Mouse (Mus musculus) kidney, postnatal 36 days (tissue): ENCODE measurements around the gene Chrdl1.

Source experiments
- DNase-seq, 2 experiments: peaks; one replicate each; pipeline ENCODE4 v3.0.0; 2021 to 2022; ENCODE audit warnings: mixed read lengths in 2 of 2

Chrdl1 gene

GRCm38 (mm10) chrX:143393791-143394369 lies at the start of gene Chrdl1:
TSS of gene Chrdl1 (minus strand) at chrX:143394262.
- DNase-seq = peak; percentile 1 to 30

DNA sequence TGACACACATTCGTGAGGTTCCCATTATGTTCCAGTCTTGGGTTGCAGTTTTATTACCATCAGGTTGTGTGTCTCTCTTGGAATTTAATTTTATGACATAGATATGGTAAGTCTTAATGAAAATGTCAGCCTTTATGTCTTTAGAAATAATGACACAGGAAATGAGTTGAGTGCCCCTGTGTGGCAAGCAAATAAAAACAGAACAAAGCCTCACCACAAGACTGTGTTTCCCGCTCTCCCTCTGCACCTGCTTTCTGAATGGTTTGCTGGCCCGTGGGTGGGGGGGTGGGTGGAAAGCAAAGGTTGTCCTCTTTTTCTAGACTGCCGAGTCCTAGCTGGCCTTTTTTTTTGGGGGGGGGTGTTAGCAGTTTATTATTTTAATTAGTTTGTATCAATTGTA lies 48.6 kb upstream of the Chrdl1 start:
- no peak for DNase-seq

GRCm38 (mm10) chrX:143404601-143405000 lies 10.5 kb upstream of the Chrdl1 start:
- no peak for DNase-seq

GRCm38 (mm10) chrX:143366256-143366959 lies 27.7 kb downstream of the Chrdl1 start:
- DNase-seq = no peak

- no peak for DNase-seq
Measured at GRCm38 (mm10) chrX:143347227-143347626, 46.8 kb downstream of the Chrdl1 start.

- DNase-seq = no peak
Measured at GRCm38 (mm10) chrX:143346739-143347138, 47.3 kb downstream of the Chrdl1 start.

- peak; percentile 41 to 64 for DNase-seq
Measured at GRCm38 (mm10) chrX:143344509-143345495, 49.3 kb downstream of the Chrdl1 start.

DNA sequence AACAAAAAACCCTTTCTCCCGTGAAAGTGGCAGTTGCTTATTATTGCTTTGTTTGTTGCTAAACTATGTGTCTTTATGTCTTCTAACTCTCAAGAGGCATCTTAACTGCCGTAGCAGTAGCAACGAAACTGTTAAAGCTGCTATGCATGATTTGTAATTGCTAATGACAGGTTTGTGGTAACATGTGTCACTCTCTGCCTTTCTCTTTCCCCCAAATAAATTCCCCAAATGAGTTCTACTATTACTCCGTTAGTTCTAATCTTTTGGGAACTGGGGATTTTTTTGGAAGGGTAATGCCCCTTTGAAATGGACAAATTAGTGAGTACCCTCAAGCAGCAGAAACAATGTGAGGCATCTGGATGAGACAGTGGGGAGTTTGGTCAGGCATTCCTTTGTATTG lies 55.9 kb downstream of the Chrdl1 start:
- DNase-seq = no peak

DNA sequence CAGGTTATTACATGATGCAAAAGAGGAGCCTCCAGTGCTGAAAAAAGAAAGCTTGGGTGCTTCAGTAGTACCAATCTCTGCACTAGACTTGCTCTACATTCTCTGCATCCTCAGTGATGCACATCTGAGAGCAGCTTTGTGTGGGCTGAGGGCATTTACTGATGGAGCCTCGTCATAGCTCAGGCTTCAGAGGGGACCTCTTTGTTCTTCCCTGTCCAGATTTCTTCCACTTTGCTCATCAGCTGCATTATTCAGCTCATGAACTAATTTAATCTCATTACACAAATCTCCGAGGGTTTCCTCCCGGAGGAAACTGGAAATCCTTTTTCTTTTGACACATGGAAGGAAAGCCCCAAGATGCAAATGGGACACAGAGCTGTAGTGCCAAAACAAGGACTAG lies 56.5 kb downstream of the Chrdl1 start:
- DNase-seq = no peak

GRCm38 (mm10) chrX:143336661-143337060 lies 57.4 kb downstream of the Chrdl1 start:
- DNase-seq = no peak

GRCm38 (mm10) chrX:143335846-143336245 lies 58.2 kb downstream of the Chrdl1 start:
- DNase-seq = no peak

GRCm38 (mm10) chrX:143313166-143313565 lies 80.9 kb downstream of the Chrdl1 start:
- DNase-seq = no peak

GRCm38 (mm10) chrX:143294726-143295125 lies 99.3 kb downstream of the Chrdl1 start:
- DNase-seq = no peak

DNA sequence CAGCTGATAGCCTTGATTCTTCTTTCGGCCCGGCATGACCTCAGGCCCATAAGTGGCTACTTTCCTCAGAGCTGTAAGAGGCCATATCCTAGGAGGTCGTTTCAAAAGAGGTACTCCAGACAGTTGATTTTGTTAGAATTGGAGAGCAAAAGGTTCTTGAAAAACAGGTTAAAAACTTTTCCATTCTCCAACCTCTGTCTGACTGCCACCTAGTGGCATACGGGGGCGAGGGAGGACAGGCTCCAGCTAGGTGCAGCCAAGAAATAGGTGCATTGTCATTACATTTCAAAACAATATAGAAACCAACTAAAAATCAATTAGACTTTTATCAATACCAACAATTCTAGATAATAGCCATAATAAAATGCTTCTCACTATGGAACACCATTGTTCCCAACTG lies 118.9 kb downstream of the Chrdl1 start:
- DNase-seq = peak in 1 of 2 experiments; percentile 52

DNA sequence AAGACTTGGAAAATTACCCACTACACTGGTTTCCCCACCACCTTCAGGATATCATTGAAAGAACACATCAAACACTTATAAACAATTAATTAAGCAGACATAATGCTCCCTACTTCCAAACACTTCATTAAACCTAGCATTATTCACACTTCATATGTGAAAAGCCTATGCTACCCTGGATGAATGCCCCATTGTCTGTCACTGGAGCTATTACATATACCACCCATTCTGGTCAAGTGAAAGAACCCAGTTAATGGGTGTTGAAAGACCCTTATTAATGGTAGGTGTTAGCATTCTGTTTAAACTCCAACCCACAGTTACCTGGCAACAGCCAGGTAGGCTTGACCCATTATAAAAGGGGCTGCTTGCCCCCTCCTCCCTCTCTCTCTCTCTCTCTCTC lies 143.4 kb downstream of the Chrdl1 start:
- no peak for DNase-seq
